Mouse (Mus musculus) hindbrain, embryonic 15.5 days (tissue): Measurements from ENCODE around the gene Vmn1r211. TPM values are rescaled to one million over a fixed set of nuclear protein-coding genes. Genes with fewer than 3 reads are reported as not detected.
"Not testable (repeated sequence)": the region's sequence is repeated elsewhere in the genome, so short reads cannot be mapped to it uniquely, and the experiment has no call there.

Source experiments
- ATAC-seq: fragments of 200-750 bp; cut with Nextera tagmentation; 2 replicates; pipeline ENCODE4 v1.8.0; 2017; ENCODE audit warnings: low read depth, moderate number of reproducible peaks, moderate TSS enrichment; ENCODE audit not compliant: low FRiP score
- H3K27ac ChIP-seq: fragments of 300-500 bp; sonication (generic); replicated peaks from 2 replicates; pipeline ENCODE4 v1.5.1; 2015; ENCODE audit warnings: mild to moderate bottlenecking, inconsistent platforms
- H3K27me3 ChIP-seq: fragments of 300-500 bp; sonication (generic); 2 replicates; pipeline ENCODE4 v1.6.1; 2015; ENCODE audit warnings: control low read depth, inconsistent platforms
- H3K36me3 ChIP-seq: fragments of 300-500 bp; sonication (generic); 2 replicates; pipeline ENCODE4 v1.6.1; 2015; ENCODE audit warnings: control low read depth, inconsistent platforms
- H3K4me1 ChIP-seq: fragments of 300-500 bp; sonication (generic); replicated peaks from 2 replicates; pipeline ENCODE4 v1.6.1; 2015; ENCODE audit warnings: control low read depth, inconsistent platforms
- H3K4me2 ChIP-seq: fragments of 300-500 bp; sonication (generic); 2 replicates; pipeline ENCODE4 v1.6.1; 2015; ENCODE audit warnings: moderate library complexity, mild to moderate bottlenecking, inconsistent platforms
- H3K4me3 ChIP-seq: fragments of 300-500 bp; sonication (generic); 2 replicates; pipeline ENCODE4 v1.5.1; 2015; ENCODE audit warnings: mild to moderate bottlenecking, inconsistent platforms
- H3K9ac ChIP-seq: fragments of 300-500 bp; sonication (generic); 2 replicates; pipeline ENCODE4 v1.6.1; 2015; ENCODE audit warnings: inconsistent platforms
- H3K9me3 ChIP-seq: fragments of 300-500 bp; sonication (generic); 2 replicates; pipeline ENCODE4 v1.6.1; 2016; ENCODE audit warnings: control low read depth, inconsistent platforms
- WGBS: fragments of 180-500 bp; shearing (Covaris S2); methylation state at CpG from one replicate; pipeline ENCODE4 v1.1.7; 2015; 5-methylcytosine and 5-hydroxymethylcytosine counted together
- polyA plus RNA-seq: library from polyadenylated mRNA; unstranded; fragments of >200 nt; fragmentation: Nextera tagmentation; extraction: Ambion mirVana; gene quantifications from 2 replicates; pipeline ENCODE4 v1.2.1, GENCODE M21; 2015

The Vmn1r211 gene
- polyA plus RNA-seq = not detected in 2 replicates

- 88% methylated on average over 1 of the region's 1 CpGs for WGBS
- no peak within 1 kb of the TSS for H3K9ac ChIP-seq
- H3K4me3 ChIP-seq = no peak within 1 kb of the TSS
- no peak for ATAC-seq
- no peak within 1 kb of the TSS for H3K27ac ChIP-seq
- no peaks in the 10 kb centered on the region for H3K27me3 ChIP-seq
- no peaks in the 10 kb centered on the region for H3K36me3 ChIP-seq
- H3K4me2 ChIP-seq = no peak within 1 kb of the TSS
- H3K9me3 ChIP-seq = no peaks in the 10 kb centered on the region
- H3K4me1 ChIP-seq = no peaks in the 10 kb centered on the region
These were observed at the start of gene Vmn1r211 for GRCm38 (mm10) chr13:22857461-22857860. TSS of gene Vmn1r211 (minus strand) at chr13:22857561.

- no peaks in the 10 kb centered on the region for H3K9me3 ChIP-seq
- no peak within 1 kb of the TSS for H3K4me3 ChIP-seq
- H3K4me2 ChIP-seq = no peak within 1 kb of the TSS
- no peak for ATAC-seq
- no peaks in the 10 kb centered on the region for H3K27me3 ChIP-seq
- no peaks in the 10 kb centered on the region for H3K4me1 ChIP-seq
- 83% methylated on average over 4 of the region's 4 CpGs for WGBS
- H3K27ac ChIP-seq = no peak within 1 kb of the TSS
- H3K36me3 ChIP-seq = no peaks in the 10 kb centered on the region
- H3K9ac ChIP-seq = no peak within 1 kb of the TSS
These were observed 26.7 kb upstream of the Vmn1r211 start, which contains the start of gene Vmn1r212 for GRCm38 (mm10) chr13:22884105-22884504. TSS of gene Vmn1r212 (minus strand) at chr13:22884205.

GRCm38 (mm10) chr13:22879257-22879656 is 21.9 kb upstream of the Vmn1r211 start:
- WGBS = 100% methylated on average over 1 of the region's 1 CpGs
- H3K9me3 ChIP-seq = no peaks in the 10 kb centered on the region
- no peaks in the 10 kb centered on the region for H3K36me3 ChIP-seq
- no peak for ATAC-seq
- H3K4me2 ChIP-seq = no peak overlapping the region
- no peak overlapping the region for H3K27ac ChIP-seq
- no peak overlapping the region for H3K9ac ChIP-seq
- H3K4me1 ChIP-seq = no peaks in the 10 kb centered on the region
- H3K4me3 ChIP-seq = no peak overlapping the region
- no peaks in the 10 kb centered on the region for H3K27me3 ChIP-seq

- H3K27ac ChIP-seq = no peak overlapping the region
- H3K9ac ChIP-seq = no peak overlapping the region
- no peaks in the 10 kb centered on the region for H3K36me3 ChIP-seq
- no peaks in the 10 kb centered on the region for H3K9me3 ChIP-seq
- no peak overlapping the region for H3K4me3 ChIP-seq
- no peaks in the 10 kb centered on the region for H3K4me1 ChIP-seq
- ATAC-seq = no peak
- WGBS = 74% methylated on average over 4 of the region's 4 CpGs
- H3K4me2 ChIP-seq = no peak overlapping the region
- no peaks in the 10 kb centered on the region for H3K27me3 ChIP-seq
These were observed 2.6 kb downstream of the Vmn1r211 start for GRCm38 (mm10) chr13:22854760-22855159.

GRCm38 (mm10) chr13:22846798-22847197 is 10.6 kb downstream of the Vmn1r211 start:
- Histone ChIP-seq H3K27ac (no peak overlapping the region), H3K27me3 (no peaks in the 10 kb centered on the region), H3K9ac (no peak overlapping the region), H3K36me3 (no peaks in the 10 kb centered on the region), H3K4me2 (no peak overlapping the region), H3K4me1 (no peaks in the 10 kb centered on the region), H3K4me3 (no peak overlapping the region), H3K9me3 (no peaks in the 10 kb centered on the region)
- no peak for ATAC-seq
- 87% methylated on average over 1 of the region's 1 CpGs for WGBS

- H3K36me3 ChIP-seq, H3K27me3 ChIP-seq, ATAC-seq, H3K4me3 ChIP-seq, H3K27ac ChIP-seq, H3K4me2 ChIP-seq, H3K9ac ChIP-seq, H3K4me1 ChIP-seq, H3K9me3 ChIP-seq: not testable (repeated sequence)
- 33% methylated on average over 3 of the region's 3 CpGs for WGBS
These were observed 13.1 kb downstream of the Vmn1r211 start for GRCm38 (mm10) chr13:22844304-22844703.

GRCm38 (mm10) chr13:22831248-22831647 is 26.1 kb downstream of the Vmn1r211 start, which contains the start of gene Vmn1r210:
TSS of gene Vmn1r210 (minus strand) at chr13:22831348.
- no peaks in the 10 kb centered on the region for H3K36me3 ChIP-seq
- 76% methylated on average over 4 of the region's 4 CpGs for WGBS
- no peaks in the 10 kb centered on the region for H3K9me3 ChIP-seq
- H3K4me3 ChIP-seq = no peak within 1 kb of the TSS
- H3K9ac ChIP-seq = no peak within 1 kb of the TSS
- no peak within 1 kb of the TSS for H3K4me2 ChIP-seq
- H3K4me1 ChIP-seq = no peaks in the 10 kb centered on the region
- ATAC-seq = no peak
- no peak within 1 kb of the TSS for H3K27ac ChIP-seq
- H3K27me3 ChIP-seq = no peaks in the 10 kb centered on the region

- 35% methylated on average over 7 of the region's 7 CpGs for WGBS
- H3K4me3 ChIP-seq, H3K27me3 ChIP-seq, H3K36me3 ChIP-seq, H3K4me1 ChIP-seq, ATAC-seq, H3K9ac ChIP-seq, H3K9me3 ChIP-seq, H3K27ac ChIP-seq: not testable (repeated sequence)
- H3K4me2 ChIP-seq = peak overlapping the region; percentile 25
These were observed 28.0 kb downstream of the Vmn1r211 start for GRCm38 (mm10) chr13:22829395-22829794.

- H3K27me3 ChIP-seq, H3K4me3 ChIP-seq, H3K27ac ChIP-seq, ATAC-seq, H3K4me2 ChIP-seq, H3K4me1 ChIP-seq, H3K9me3 ChIP-seq, H3K9ac ChIP-seq, H3K36me3 ChIP-seq: not testable (repeated sequence)
- WGBS = 94% methylated on average over 1 of the region's 1 CpGs
These were observed 35.8 kb downstream of the Vmn1r211 start for GRCm38 (mm10) chr13:22821601-22822000.

- H3K27me3 ChIP-seq, H3K4me2 ChIP-seq, H3K36me3 ChIP-seq, H3K4me1 ChIP-seq, H3K9me3 ChIP-seq, H3K27ac ChIP-seq, H3K4me3 ChIP-seq, H3K9ac ChIP-seq, ATAC-seq: not testable (repeated sequence)
These were observed 47.8 kb downstream of the Vmn1r211 start, which contains the start of gene Vmn1r209 for GRCm38 (mm10) chr13:22809582-22809981. TSS of gene Vmn1r209 (minus strand) at chr13:22809682.

Other genes with a start within 250 kb of the Vmn1r211 start
- not detected in 2 replicates for gene Vmn1r206, start 233.3 kb downstream of the Vmn1r211 start, polyA plus RNA-seq
- gene Vmn1r207-ps, start 127.9 kb downstream of the Vmn1r211 start, polyA plus RNA-seq = not detected in 2 replicates
- gene Vmn1r208, start 80.2 kb downstream of the Vmn1r211 start, polyA plus RNA-seq = not detected in 2 replicates
- gene Vmn1r209, start 47.9 kb downstream of the Vmn1r211 start, polyA plus RNA-seq = not detected in 2 replicates
- not detected in 2 replicates for gene Vmn1r210, start 26.2 kb downstream of the Vmn1r211 start, polyA plus RNA-seq
- gene Vmn1r212, start 26.6 kb upstream of the Vmn1r211 start, polyA plus RNA-seq = not detected in 2 replicates
- gene Vmn1r213, start 150.1 kb upstream of the Vmn1r211 start, polyA plus RNA-seq = not detected in 2 replicates
- gene Vmn1r214, start 172.9 kb upstream of the Vmn1r211 start, polyA plus RNA-seq = not detected in 2 replicates
- not detected in 2 replicates for gene Vmn1r215, start 210.5 kb upstream of the Vmn1r211 start, polyA plus RNA-seq